Mouse (Mus musculus) NIH3T3 (cell line): ENCODE data around the gene Rbfox1.

ENCODE experiments used
- DNase-seq: peaks from one replicate; pipeline ENCODE4 v3.0.0-alpha.2; 2012; ENCODE audit warnings: low read depth

Gene Rbfox1

DNA sequence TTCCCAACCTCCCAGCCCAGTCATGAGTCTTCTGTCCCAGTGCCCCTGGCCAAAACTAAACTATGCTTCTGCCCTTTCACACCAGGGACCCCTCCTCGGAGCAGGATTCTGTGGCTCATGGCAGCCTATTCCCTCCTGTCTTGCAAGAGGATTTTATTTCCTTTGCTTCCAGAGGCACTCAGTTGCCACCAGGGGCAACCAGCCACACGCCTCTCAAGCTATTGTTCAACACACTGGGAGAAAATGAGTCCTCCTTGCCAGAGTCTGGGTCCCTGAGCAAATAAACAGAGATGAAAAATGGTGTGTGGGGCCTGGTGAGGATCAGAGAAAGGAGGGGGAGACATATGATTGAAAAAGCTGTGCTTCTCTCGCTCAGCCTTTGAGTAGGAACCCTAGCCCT is 327.8 kb downstream of the Rbfox1 start:
- no peak for DNase-seq

DNA sequence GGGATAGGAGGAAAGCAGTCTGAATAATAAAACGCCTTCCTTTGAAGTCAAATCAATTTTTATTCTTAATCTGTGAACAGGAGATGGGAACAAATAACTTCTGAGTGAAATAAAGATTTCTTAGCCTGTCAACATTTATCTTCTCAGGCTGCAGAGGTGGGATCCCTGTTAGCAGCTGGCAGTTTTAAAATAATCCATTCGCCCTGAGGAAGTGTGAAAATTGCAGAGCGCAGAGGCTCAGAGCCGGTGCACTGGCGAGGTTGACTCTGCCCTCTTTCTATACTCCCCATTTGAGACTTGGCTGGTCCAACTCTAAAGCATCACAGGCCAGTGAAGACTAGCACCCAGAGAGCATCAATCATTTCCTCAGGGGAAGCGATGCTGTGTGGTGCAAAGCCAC is 342.3 kb downstream of the Rbfox1 start:
- no peak for DNase-seq

DNA sequence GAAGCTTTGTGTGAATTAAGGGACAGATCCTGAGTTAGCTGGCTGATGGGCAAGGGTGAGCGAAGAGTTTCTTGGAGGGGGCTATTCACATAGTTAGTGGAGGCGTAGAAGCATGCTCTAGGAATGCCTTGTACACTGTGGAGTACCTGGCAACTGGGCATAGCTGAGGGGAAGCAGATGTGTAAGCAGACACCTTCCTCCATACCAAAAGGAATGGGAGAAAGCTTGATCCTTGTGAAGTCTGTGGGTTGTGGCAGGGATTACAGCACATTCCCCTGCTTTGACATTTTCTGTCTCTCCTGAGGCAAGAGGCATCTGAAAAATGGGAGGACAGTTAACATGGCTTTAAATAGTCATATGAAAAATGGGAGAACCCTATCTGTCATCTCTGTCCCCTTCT is 347.8 kb downstream of the Rbfox1 start:
- DNase-seq = no peak

DNA sequence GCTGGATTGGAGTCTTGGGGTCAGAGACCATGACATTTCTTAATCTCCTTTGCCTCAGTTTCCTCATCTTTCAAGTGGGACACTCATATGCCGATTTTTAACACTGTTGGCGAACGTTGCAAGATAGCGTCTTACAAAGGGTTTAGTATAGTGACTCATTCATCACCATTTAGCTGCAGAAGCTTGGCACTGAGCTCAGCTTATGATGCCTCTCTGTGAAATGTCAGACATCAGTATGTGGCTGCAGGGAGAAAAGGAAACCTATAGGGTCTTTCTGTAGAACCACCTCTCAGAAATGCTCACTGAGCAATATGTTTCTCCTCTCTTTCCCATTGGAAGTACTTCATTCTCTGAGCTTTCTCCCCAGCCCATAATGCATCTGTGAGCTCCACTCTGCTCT is 356.2 kb downstream of the Rbfox1 start:
- DNase-seq = no peak

DNA sequence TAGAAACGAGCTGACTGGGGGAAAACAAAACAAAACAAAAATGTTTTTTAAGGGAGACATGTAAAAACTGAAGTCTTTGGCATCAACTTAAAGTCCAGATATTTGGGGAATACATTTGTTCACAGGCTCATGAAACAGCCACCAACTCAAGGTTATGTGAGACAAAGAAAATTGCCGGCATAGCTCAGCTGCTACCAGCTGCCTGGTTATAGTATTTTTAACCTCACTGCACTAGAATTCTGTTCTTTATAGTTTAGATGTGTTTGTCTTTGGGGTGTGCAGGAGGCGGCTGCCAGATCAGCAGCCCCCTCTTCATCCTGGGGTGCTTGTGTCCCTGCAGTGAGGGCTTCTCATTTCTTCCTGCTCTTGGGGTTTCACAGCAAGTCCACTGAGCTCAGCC is 357.3 kb downstream of the Rbfox1 start:
- no peak for DNase-seq

DNA sequence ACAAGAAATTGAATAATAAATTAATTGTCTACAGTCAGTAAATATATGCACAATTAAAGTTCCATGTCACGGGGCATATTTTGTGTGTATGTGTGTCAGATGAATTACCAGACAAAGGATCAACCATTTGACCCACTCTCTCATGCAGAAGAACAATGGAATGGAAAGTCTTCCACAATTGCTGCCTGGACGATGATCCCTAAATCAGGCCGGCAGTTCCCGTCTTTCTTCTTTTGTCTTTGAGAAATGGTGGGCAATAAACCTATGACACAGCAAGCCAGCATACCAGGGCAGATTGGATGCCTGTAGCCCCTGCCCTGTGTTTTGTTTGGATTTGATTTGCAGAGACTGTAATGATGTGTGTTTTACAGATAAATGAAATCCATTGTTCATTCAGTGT is 362.4 kb downstream of the Rbfox1 start:
- DNase-seq = no peak

DNA sequence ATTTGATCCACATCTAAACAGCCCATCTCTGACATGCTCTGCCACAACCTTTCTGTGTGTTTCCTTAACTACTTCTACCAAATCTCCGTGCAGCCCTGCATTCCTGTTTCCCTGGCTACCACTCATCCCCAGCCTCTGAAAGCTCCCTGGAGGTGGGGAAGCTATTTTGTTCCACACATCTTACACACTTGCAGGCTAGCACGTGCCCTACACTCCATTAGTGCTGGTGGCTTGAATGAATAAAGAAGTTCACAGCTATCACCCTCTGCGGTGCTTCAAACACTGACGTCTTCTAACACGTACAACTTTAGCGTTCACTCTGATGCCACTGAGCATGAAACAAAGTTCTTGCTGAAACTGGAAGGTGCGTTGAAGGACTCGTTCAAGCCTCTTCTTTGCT is 379.4 kb downstream of the Rbfox1 start:
- no peak for DNase-seq

DNA sequence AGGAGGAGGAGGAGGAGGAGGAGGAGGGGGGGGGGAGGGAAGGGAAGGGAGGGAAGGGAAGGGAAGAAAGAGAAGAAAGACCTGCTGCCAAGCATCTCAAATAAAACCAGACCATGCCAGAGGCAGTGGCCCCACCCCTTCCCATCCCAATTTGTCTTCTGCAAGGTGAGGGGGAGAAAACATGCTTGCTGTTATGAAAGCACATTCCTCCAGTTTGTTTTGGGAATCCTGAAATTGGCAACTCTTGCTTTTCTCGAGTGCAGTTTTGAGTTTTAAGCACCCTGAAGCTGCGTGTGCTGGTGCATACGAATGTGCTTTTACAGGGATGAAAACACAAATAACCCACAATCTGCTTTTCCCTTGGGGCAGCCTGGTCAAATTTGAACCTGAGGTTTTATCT is 380.5 kb downstream of the Rbfox1 start:
- DNase-seq = no peak

DNA sequence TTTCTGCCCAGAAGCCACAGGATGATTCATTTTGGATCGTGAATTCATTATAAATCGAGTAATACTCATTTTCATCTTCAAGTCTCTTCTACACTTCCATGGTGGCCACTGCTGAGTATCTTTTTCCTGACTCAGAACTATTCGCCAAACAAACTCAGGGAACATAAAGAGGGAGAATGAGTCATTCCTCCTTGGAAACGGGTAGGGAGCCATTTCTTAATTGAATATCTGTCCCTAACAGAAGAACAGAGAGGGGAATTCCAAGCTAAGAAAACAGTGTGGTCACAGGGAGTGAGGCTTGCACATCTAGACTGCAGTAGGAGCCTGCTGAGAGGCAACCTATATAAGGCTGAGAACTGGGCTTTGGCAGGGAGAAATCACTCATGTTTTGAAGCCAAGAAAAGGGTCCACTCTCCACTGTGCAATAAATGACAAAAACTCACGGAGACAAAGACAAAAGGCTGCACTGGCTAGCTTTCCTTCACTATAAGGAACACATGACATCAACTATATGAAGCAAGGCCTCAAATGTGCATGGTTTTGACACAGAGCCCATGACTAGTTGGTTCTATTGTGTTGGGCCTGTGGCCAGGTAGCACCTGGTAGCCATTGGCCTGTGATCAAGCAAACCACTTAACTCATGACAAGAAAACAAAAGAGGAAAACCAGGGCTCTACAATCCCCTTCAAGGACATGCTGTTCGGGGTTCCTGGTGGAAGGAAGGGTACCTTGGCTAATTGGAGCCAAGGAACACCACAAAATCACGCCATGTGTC is 386.6 kb downstream of the Rbfox1 start:
- no peak for DNase-seq

DNA sequence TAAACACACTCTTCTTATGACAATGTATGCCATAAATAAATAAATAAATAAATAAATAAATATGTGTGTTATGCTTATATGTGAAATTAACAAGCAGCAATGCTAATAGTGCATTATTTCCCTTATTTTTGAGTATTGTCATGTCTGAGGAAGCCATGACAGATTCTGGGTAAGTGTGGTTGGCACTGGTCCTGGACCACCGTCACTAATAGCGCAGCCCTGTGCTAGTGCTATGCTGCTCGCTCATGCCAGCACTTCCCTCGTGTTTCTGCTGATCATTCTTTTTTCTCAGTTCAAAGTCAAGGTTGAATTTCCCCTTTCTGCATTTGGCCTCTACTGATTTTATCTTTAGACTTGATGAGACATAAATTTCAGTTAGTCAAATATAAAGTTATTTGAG is 398.3 kb downstream of the Rbfox1 start:
- no peak for DNase-seq

DNA sequence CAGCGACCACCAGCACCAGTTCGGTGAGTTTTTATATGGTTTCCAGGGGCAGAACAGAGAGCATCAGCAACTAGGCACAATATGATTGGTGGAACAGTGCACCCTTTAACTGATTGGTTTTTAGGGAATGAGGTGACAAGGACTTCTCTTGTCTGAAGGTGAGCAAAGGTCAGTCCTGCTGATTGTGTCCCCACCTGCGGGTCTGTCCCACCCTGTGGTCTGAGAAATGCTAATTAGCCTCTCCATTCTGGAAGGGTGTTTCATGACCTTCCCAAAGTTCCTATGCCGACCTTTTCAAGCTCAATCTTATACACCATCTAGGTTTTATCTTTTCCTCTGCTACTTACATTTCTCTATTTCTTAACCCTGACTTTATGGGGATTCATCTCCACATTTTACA is 399.2 kb downstream of the Rbfox1 start:
- no peak for DNase-seq

DNA sequence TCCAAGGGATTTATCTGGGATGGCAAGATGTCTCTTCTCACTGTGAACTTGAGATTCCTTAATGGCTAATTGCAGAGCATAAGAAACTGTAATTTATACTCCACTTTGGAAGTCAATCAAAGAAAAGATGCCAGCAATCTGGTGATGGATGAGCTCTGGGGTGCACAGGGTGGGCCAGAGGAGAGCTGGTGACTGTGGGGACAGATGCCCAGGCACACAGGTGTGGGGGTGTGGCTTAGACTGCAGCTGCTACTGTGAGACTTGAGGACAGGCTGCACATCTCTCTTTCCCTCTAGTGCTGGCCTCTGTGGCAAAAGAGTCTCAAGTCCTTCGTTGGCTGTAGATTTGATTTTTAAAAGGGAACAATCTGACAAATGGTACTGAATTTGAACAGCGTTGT is 402.5 kb downstream of the Rbfox1 start:
- no peak for DNase-seq

DNA sequence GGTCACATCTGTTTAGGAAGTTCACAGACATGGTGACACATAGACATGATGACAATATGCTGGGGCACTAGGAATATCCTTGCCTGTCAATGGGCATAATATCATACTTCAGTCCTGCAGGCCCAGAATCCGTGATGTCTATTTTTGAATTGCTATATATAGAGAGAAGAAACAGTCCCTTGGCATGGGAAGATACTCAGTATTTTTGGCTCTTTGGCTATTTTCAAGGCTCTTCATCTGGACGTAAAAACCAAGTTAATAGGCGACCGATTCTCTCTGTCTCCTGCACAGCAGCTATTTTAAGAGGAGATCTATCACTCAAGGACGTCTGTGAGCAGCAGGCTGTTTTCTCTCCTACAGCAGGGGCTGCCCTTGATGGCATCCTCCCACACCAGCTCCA is 415.0 kb downstream of the Rbfox1 start:
- no peak for DNase-seq

DNA sequence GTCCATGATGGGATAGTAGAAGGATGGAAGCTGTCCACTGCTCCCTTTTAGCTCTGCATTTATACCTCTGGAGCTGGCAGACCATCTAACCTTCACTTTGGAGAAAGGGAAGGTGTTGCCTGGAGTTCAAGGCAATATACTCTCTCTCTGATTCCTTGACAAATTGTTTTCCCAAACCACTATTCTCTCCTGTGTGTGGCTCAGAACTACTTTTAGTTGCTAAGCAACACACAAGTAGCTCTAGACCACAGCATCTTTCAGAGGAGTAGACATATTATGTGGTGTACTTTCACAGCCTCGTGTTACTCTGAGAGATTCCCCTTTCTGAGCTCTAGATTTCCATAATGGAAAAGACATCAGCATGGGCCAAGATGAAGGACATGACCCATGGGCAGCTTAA is 417.9 kb downstream of the Rbfox1 start:
- no peak for DNase-seq

DNA sequence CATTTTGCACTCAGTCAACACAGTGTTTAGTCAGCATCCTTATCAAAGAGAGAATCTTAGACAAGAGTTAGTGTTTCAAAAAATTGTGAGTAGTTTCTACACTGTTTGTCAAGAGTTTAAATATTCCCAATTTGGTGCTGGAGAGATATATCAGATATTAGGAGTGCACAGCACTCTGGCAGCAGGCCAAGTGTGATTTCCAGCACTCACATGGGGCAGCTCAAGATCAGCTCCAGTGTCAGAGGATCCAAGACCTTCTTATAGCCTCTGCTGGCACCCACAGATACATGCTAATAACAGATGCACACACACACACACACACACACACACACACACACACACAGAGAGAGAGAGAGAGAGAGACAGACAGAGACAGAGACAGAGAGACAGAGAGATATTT is 424.8 kb downstream of the Rbfox1 start:
- DNase-seq = no peak

DNA sequence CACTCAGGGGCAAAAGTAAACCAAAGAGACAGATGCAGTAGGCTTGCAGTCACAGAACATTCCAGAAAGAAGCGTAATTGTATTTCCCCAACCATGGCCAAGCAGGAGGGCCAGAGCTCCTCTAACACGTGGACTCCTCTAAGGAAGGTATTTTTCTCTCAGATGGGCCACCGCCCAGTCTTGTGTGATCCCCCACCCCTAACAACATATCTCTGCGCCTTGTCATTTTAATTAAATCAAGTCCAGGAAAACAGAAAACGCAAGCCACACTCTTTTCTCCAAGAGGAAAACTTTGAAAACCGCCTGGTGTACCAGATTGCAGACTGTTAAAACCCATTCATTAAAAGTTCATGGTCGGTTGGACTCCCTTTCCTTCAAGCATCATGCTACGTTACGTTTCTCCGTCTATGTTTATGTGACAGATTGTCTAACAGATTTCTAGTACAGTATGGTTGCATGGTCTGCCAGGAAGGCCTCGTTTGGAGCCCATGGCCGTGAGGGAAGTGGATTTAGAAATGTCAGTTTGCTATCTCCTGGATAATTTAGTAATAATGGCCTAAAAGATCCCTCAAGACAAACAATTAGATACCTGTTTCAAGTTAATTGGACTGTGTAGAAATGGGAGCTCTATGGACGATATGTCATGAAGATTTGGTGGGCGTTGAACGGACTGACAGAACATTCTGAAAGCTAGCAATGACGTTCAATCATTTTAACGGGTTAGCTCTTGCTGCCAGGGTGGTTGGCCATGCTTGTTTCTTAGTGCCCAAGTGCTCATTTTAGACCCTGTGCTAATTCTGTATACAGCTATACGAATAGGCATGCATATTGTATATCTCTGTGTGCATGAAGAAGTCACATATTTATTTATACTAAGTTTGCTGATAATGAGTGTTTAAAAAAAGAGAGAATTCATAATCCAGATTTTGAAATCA is 425.9 kb downstream of the Rbfox1 start:
- DNase-seq = no peak

DNA sequence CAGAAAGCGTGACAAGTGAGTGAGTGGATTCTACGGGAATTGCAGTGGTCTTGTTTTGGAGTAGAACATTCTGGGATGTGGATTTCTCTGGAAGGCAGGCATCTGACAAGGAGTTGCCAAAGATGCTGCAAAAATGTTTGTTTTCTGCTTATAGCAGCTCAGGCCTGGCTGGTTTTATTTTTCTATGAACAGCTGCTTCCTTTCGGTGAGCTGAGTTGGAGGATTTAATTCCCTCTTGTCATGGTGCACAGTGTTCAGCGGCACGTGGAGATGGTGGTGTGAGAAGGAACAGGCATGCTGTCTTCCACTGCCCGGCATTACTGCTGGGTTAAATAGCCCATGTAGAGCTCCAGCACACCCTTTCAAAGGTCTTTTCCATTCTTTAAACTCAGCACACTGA is 428.5 kb downstream of the Rbfox1 start:
- no peak for DNase-seq

DNA sequence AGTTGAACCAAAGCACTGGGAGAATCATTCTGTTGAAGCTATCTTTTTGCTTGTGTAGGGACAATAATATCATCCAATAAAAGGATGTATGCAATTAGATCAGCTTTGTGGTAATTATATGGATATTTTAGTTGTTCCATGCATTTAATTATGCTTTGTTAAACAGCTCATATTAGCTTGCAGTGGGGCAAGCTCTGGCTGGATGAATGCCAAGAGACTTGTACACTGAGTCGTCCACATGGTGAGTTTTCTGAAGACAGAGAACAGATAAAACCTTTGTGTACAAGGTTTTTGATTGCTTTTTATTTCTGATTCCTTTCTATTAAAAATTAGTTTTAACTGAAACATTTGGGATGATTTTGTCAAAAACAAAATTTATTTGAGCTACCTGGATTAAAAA is 439.7 kb downstream of the Rbfox1 start:
- no peak for DNase-seq

DNA sequence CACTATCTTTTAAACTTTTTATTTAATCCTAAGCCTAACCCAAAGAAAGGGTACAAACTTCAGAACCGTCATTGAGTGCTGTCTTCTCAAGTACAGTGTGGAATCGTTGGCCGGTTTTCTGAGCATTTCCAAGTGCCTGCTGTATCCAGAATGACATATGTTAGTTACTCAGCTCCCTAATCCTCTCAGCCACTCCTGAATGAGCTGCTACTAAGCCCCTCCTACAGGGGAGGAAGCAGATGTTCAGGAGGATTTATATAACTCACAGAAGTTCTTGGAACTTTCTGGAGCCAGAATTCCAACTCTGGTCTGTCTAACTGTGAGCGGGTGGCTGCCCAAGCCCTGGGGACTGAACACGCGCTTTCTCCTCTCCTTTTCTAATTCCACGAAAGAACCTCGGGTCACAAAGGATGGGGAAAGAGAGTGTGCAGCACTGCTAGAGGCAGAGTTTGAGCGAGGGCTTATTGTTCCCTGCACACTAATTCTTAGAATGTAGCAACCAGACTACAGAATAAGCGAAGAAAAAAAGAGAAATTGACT is 446.3 kb downstream of the Rbfox1 start:
- DNase-seq = no peak

DNA sequence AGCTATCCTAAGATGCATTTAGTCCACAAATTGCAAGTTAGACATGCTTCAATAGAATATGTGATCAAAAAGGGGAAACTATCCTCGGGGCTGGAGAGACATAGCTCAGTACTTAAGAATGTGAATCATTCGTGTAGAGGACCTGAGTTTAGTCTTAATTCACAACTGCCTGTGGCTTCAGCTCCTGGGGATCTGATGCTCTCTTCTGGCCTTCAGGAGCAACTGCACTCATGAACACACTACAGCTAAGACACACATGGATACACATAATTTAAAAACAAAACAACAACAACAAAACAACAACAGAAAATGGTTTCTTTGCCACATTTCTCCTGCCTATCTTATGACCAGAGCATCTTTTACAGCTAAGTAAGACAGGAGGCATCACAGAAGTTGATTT is 448.1 kb downstream of the Rbfox1 start:
- no peak for DNase-seq

DNA sequence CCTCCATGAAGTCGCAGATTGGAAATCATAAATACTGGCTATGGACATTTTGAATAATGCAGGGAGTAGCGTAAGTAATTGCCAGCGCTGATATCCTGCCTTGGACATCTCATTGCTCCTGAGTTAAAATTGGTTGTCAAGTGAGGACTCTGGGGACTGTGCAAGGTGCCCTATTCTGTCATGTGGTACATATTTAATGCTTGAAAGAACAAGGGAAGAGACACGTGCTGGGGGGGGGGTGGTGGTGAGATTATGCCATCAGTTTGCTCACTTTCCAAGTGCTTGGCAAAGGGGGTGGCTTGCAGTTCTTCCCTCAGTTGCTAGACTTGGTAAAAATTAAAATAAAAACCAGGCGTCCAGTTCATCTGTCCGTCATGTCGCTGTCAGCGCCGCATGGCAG is 462.9 kb downstream of the Rbfox1 start:
- DNase-seq = no peak

DNA sequence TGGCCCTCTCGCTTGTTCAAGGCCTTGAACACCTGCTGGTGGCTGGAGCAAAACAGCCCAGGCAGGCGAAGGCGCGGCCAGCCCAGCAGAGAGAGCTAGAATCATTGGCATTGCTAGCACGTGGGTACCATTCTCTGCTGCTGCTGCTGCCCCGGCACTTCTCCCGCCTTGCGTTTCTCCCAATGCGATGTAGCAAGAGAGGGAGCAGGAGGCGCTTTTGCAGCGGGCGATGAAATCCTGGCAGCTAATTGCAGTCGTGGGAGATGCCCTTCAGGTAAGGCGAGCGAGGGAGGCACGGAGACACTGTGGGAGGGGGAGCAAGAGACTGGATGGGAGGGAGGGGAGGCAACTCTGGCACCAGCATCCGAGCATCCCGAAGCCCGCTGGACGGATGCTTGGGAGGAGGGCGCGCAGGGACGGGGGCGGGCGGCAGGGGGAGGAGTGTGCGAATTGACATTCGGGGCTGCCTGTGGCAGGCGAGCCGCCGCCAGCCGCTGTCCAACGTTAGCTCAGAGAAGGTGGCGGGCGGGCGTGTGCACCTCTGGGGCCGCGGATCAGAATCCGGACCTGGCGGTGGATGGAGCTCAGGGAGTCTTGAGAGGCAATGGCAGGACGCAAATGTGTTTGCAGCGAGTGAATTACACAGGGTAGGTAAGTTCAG is 463.6 kb downstream of the Rbfox1 start:
- DNase-seq = no peak

DNA sequence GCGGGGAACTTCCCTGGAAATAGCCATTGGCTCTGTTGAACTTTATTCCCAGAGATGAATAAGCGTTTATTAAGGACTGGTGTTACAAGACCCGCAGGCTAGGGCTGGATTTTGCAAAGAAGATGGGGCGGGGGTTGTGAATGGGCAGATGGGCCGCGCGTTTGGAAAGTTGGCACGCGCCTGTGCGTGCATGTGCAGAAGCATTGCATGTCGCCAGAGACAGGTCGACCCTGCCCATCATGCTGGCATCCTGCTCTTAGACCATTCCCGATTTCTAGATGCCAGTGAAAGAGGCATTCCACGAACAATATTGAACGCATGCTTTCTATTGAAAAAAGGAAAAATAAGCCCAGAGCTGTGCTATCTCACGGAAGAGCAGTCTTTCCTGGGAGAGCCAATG is 464.2 kb downstream of the Rbfox1 start:
- DNase-seq = no peak
